Mouse (Mus musculus): ENCODE measurements around the gene Hapln2. TPM values are rescaled to one million over a fixed set of nuclear protein-coding genes. Genes with fewer than 3 reads are reported as not detected.

Hapln2 gene
- total and polyA plus RNA-seq, 3 experiments: not detected

DNA sequence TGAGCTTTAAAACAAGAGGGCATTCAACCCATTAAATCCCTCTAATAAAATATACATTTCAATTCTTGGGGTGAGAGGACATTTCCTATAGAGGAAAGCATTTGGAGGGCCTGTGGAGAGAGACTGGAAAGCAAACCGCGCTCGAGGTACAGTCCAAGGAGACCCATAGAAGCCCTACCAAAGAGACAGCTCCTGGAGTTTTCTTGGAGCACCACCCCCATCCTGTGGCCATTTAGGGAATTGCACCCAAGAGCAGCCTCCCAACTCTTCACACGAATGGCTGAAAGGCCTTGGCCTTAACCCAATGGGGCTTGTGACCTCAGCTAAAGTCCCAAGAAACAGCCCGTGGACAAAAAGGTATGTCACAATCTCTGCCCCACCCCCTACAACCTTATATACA, 44.4 kb upstream of the Hapln2 start:
- DNase-seq (ENCODE audit: extremely low read depth): peak; percentile 82
- no peaks in the 10 kb centered on the region for H3K4me1 ChIP-seq (ENCODE audit: control insufficient read depth in 1 of 2, insufficient read depth in 2 of 2)
- in situ Hi-C loops (cut with MboI; ENCODE audit: low pct_ligation_motif_present, low pct_unique_long_range_greater_than_20kb, low sequenced_read_pairs) (no loop called here), dilution Hi-C loops (cut with MboI; ENCODE audit: extremely low pct_ligation_motif_present, extremely low pct_unique_long_range_greater_than_20kb, low sequenced_read_pairs) (no loop called here)
- no peaks in the 10 kb centered on the region for H3K79me2 ChIP-seq (replicated peaks; ENCODE audit: control insufficient read depth, extremely low read depth, insufficient read depth, poor library complexity, severe bottlenecking)
- no peaks in the 10 kb centered on the region for H3K36me3 ChIP-seq (replicated peaks in 1 of 2; ENCODE audit: control insufficient read depth in 1 of 2, insufficient read depth in 1 of 2, low read length in 1 of 2)
- H3K27ac ChIP-seq (ENCODE audit: insufficient read depth, low read depth): no peak overlapping the region
- no peak overlapping the region for H3K4me3 ChIP-seq (replicated peaks in 1 of 3; ENCODE audit: low read depth in 2 of 3, low read length in 2 of 3, poor library complexity in 1 of 3)
- peaks cover 79% of the 10 kb centered on the region for H3K27me3 ChIP-seq (replicated peaks)
- no peaks in the 10 kb centered on the region for H3K9me3 ChIP-seq (replicated peaks; ENCODE audit: low read length)
- no peak for TF ChIP-seq PAX5 (IDR thresholded peaks at IDR 0.05; ENCODE audit: low read length)
- peak; percentile 98 for TF ChIP-seq RAD21 (IDR thresholded peaks at IDR 0.05; ENCODE audit: low read depth, low read length)
- no peak for TF ChIP-seq NRF1 (IDR thresholded peaks at IDR 0.05; ENCODE audit: low read depth, low read length)
- TF ChIP-seq NELFE (IDR thresholded peaks at IDR 0.05; ENCODE audit: low read depth, low read length): no peak
- no peak for TF ChIP-seq UBTF (IDR thresholded peaks at IDR 0.05; ENCODE audit: low read depth, low read length)
- TF ChIP-seq HCFC1 (IDR thresholded peaks at IDR 0.05; ENCODE audit: low read depth, low read length): no peak
- TF ChIP-seq MAX (IDR thresholded peaks at IDR 0.05; ENCODE audit: low read length): no peak
- no peak for TF ChIP-seq ZKSCAN1 (IDR thresholded peaks at IDR 0.05; ENCODE audit: borderline replicate concordance, low read depth, low read length)
- no peak for TF ChIP-seq CHD2 (IDR thresholded peaks at IDR 0.05; ENCODE audit: low read length)
- peak; percentile 81 to 98 for TF ChIP-seq CTCF (conservative IDR thresholded peaks at IDR 0.05 in 1 of 2, IDR thresholded peaks at IDR 0.05 in 1 of 2; ENCODE audit: low read depth in 2 of 2, low read length in 2 of 2)
- TF ChIP-seq TCF12 (IDR thresholded peaks at IDR 0.05; ENCODE audit: low read depth, low read length): no peak
- TF ChIP-seq BHLHE40 (IDR thresholded peaks at IDR 0.05; ENCODE audit: low read depth, low read length): no peak
- peak; percentile 79 for TF ChIP-seq ZC3H11A (IDR thresholded peaks at IDR 0.05; ENCODE audit: low read depth, low read length)
- no peak for TF ChIP-seq MXI1 (IDR thresholded peaks at IDR 0.05; ENCODE audit: low read depth, low read length)
- TF ChIP-seq IRF4 (IDR thresholded peaks at IDR 0.05; ENCODE audit: low read depth, low read length): no peak
- TF ChIP-seq POLR2AphosphoS2 (IDR thresholded peaks at IDR 0.05; ENCODE audit: low read depth, low read length): no peak
- peak; percentile 96 for TF ChIP-seq SMC3 (IDR thresholded peaks at IDR 0.05; ENCODE audit: low read depth, low read length)
- no peak overlapping the region for H3K9ac ChIP-seq (ENCODE audit: insufficient read depth, low read depth)
- H3K4me2 ChIP-seq (ENCODE audit: insufficient read depth, low read depth, poor library complexity, severe bottlenecking): no peak overlapping the region

DNA sequence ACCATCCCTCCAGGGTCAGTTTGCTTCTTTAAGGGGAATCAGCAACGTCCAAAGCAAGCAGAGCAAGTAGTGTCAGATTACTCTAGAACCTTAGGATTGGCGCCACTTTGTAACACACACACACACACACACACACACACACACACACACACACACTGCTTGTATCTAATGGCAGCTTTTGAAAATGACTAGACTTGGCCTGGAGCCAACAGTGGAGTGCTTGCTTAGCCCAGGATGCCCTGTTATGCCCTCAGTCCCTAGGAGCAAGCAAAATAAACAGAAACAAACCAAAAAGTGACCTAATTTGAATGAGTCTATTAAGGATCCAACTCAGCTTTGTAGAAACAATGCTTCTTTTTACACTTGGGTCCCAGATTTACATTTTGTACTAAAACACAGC, 41.0 kb upstream of the Hapln2 start:
- no peak for TF ChIP-seq E2F4 (IDR thresholded peaks at IDR 0.05; ENCODE audit: insufficient replicate concordance, low read depth, low read length)
- no peak for TF ChIP-seq IRF4 (IDR thresholded peaks at IDR 0.05; ENCODE audit: low read depth, low read length)
- TF ChIP-seq TBP (conservative IDR thresholded peaks at IDR 0.05; ENCODE audit: low read depth, low read length): no peak
- no peak for TF ChIP-seq MAX (IDR thresholded peaks at IDR 0.05; ENCODE audit: low read length)
- TF ChIP-seq RAD21 (IDR thresholded peaks at IDR 0.05; ENCODE audit: low read depth, low read length): no peak
- no peaks in the 10 kb centered on the region for H3K4me1 ChIP-seq (ENCODE audit: control insufficient read depth in 1 of 2, insufficient read depth in 2 of 2)
- H3K36me3 ChIP-seq (replicated peaks in 1 of 2; ENCODE audit: control insufficient read depth in 1 of 2, insufficient read depth in 1 of 2, low read length in 1 of 2): no peaks in the 10 kb centered on the region
- no peak overlapping the region for H3K9ac ChIP-seq (ENCODE audit: insufficient read depth, low read depth)
- in situ Hi-C loops (cut with MboI; ENCODE audit: low pct_ligation_motif_present, low pct_unique_long_range_greater_than_20kb, low sequenced_read_pairs): no loop called here
- peaks cover 6% of the 10 kb centered on the region for H3K9me3 ChIP-seq (replicated peaks; ENCODE audit: low read length)
- dilution Hi-C loops (cut with MboI; ENCODE audit: extremely low pct_ligation_motif_present, extremely low pct_unique_long_range_greater_than_20kb, low sequenced_read_pairs): no loop called here
- H3K4me3 ChIP-seq (replicated peaks in 1 of 3; ENCODE audit: low read depth in 2 of 3, low read length in 2 of 3, poor library complexity in 1 of 3): no peak overlapping the region
- H3K79me2 ChIP-seq (replicated peaks; ENCODE audit: control insufficient read depth, extremely low read depth, insufficient read depth, poor library complexity, severe bottlenecking): no peaks in the 10 kb centered on the region
- H3K4me2 ChIP-seq (ENCODE audit: insufficient read depth, low read depth, poor library complexity, severe bottlenecking): no peak overlapping the region
- no peak overlapping the region for H3K27ac ChIP-seq (ENCODE audit: insufficient read depth, low read depth)
- H3K27me3 ChIP-seq (replicated peaks): peaks cover 57% of the 10 kb centered on the region
- DNase-seq (ENCODE audit: extremely low read depth): no peak

Measured in CH12.LX (cell line).